Mouse (Mus musculus): ENCODE data around the gene Cox14. TPM values are rescaled to one million over a fixed set of nuclear protein-coding genes. Genes with fewer than 3 reads are reported as not detected.
A peak's percentile ranks its signal among the peaks of the same experiment; 100 is the strongest.

The Cox14 gene
- total RNA-seq, 2 experiments from 2014 or later, result 97.4 to 107 TPM

DNA sequence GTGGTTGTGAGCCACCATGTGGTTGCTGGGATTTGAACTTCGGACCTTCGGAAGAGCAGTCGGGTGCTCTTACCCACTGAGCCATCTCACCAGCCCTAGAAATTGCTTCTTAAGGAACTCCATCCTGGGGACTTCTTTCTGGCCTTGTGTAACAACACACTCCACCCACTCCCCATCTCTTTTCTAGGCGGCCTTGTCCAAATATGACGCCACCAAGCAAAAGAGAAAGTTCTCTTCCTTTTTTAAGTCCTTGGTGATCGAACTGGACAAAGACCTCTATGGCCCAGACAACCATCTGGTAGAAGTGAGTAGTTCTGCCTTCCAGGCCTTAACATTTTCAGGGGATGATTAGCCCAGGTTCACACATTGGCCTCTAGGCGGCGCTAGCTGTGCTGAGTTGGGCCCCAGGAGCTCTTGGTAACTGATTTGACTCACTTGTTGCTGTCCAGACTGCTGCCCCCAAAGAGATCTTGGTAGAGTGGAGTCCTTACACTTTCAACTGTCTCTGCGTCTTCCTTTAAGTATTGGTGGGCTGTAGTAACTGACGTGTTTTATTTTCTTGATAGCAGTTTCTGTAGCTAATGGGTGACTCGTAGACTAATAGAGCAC lies 19.9 kb upstream of the Cox14 start, which contains the start of gene Gm17349:
TSS of gene Gm17349 (minus strand) at position 51 of the 609 bp plus-strand sequence.
- peak; percentile 69 to 77 for DNase-seq (ENCODE audit: low spot score in 2 of 2)

DNA sequence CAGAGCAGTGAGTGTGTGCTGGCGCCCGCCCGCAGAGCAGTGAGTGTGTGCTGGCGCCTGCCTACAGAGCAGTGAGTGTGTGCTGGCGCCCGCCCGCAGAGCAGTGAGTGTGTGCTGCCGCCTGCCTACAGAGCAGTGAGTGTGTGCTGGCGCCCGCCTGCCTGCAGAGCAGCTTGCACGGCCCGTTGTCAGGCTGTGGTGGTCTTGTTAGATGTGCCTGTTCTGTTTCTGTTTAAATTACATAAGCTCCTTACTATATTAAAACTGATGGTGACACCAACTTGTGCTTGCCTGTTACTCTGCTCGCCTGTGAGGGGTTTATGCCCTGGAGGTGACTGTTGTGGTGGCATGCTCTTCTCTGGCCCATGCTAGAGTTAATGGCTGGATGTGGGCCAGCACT lies 17.2 kb upstream of the Cox14 start:
- no peak for DNase-seq (ENCODE audit: low spot score in 2 of 2)

DNA sequence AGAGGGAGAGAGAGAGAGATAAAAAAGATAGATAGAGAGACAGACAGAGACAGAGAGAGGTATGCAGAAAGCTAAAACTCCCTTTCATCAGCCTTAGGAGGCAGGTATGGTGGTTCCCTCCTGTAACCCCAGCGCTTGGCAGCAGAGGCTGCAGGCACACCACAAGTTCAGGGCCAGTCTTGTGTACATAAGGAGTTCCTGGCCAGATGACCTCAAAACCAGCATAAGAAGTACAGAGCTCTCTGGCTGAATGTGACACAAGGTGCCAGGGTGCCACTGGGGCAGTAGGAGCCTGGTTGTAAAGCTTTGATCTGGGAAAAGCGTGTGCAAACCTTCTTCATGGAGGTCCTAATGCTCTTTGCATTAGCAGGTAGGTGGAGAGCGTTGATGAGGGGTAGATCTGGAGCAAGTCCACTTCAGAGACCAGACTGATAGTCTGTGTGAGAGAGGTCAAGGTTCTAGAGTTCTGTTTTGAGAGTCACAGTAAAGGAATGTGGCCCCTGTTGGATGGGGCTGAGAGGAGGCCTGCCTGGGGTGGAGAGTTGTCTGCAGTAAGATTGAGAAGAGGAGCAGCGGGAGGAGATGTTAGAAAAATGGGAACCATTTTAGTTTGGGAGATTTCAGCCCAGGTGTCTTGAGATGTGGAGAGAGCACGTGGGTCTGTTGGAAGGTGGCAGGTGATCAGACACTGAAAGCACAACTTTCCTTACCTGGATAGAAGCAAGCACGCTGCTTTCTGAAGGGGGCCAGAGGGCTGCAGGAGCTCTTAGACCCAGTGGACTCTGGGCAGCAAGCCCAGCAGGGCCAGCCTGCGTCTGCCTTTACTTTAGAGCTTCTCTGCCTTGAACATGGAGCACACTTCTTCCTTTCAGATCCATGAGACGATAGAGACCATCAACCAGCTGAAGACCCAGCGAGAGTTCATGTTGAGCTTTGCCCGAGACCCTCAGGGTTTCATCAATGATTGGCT lies 14.9 kb upstream of the Cox14 start:
- DNase-seq (ENCODE audit: low spot score in 2 of 2), result no peak

DNA sequence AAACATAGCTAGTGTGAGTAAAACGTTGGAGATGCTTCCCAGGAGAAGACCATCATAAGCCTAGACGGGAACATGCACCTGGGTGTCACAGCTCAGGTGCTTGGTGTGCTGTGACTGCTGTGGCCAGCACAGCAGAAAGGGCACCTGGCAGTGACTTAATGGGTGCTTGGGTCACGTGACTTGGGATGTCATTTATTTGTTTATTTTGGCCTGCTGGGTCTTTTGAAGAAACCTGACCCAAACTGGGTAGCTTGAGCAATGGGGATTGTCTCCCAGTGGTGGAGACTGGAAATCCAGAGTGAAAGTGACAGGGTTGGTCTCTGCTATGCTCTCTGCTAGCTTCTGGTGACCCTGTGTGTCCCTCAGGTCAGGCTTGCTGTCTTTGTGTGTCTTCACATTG lies 13.9 kb upstream of the Cox14 start:
- DNase-seq (ENCODE audit: low spot score in 2 of 2), result no peak

DNA sequence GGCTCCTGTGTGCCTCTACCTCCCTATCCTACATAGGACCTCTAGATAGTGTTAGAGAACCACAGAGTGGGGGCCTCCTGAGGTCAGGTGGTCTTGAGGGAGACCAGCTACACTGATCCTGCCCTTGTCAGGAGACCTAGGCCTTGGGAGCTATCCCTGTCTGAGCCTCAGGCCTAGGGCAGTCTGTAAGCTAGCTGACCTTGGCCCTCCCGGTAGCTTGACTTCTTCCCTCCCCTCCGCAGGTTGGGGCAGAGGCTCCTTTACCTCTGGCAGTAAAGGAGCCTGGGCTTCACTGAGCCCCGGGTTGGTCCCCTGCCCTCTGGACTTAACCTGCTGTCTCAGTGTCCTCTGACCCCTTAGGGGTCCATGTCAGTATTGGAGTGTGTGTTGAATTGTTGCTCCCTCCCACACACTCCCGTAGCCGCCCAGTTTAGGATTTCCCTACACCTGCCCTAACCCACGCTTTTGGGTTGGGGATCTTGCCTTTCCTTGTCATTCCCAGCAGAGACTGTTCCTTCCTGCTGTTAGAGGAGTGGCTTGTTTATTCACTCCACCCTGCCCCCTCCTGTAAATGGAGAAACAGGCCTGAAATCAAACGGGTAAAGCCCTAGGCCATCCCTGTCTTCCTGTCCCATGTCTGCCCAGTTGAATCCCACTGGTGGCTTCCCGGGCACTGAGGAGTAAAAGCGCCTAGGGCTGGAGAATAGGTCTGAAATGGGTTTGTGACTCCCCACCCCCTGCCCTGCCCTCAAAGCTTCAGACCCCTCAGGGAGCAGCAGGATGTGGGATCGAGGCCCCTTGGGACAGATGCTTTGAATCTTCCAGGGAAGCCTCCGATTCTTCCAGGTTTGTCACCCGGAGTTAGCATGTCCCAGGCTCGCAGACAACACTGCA lies 12.5 kb upstream of the Cox14 start:
- DNase-seq (ENCODE audit: low spot score in 2 of 2), result no peak

DNA sequence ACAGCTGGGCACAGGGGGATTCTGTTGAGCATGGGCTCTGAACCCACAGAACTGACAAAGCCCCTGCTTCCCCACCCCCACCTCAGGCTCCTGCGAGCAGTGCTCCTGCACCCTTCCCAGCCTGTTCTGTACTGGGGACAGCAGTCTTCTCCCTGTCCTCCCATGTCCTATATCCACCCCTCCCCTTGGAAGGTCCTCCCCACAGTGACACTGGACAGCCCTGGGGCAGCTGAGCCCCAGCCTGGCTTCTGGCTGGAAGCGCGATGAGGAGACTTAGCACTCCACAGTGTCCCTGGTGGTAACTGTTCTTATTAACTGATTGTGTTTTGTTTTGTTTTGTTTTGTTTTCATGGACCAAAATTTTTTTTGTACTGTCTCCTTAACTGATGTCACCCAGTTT lies 11.8 kb upstream of the Cox14 start:
- DNase-seq (ENCODE audit: low spot score in 2 of 2), result no peak

DNA sequence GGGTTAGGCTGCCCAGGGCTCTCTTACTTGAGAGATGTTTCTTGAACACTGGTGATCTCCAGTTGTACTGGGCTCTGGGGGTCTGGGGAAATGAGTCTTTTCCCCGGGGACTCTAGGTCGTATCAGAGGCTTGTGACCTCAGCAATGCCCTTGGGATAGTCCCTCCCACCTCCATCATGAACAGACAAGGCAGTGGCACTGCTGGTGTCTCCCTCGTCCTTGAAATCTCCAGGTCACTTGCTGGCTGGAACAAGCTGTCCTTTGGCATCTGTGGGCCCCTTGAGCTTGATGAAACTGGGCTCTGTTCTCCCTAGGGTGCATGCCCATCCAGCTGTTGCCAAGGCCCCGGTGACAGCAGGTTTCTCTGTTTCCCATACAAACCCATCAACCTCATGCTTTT lies 11.2 kb upstream of the Cox14 start:
- no peak for DNase-seq (ENCODE audit: low spot score in 2 of 2)

DNA sequence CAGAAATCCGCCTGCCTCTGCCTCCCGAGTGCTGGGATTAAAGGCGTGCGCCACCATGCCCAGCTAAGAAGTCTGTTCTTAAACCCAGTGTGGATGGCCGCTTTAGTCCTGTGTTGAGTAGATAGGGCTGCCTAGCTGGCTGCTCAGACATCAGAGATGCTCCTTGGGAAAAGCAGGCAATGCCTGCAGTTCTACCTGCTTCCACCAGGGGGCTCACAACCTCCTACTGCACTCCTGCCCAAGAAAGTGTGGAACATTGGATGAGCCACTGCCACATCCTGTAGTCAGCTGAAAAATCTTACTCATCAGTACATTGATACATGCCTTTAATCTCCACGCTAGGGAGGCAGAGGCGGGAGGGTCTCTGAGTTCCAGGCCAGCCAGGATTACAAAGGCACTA lies 10.6 kb upstream of the Cox14 start:
- peak; percentile 84 to 85 for DNase-seq (ENCODE audit: low spot score in 2 of 2)

DNA sequence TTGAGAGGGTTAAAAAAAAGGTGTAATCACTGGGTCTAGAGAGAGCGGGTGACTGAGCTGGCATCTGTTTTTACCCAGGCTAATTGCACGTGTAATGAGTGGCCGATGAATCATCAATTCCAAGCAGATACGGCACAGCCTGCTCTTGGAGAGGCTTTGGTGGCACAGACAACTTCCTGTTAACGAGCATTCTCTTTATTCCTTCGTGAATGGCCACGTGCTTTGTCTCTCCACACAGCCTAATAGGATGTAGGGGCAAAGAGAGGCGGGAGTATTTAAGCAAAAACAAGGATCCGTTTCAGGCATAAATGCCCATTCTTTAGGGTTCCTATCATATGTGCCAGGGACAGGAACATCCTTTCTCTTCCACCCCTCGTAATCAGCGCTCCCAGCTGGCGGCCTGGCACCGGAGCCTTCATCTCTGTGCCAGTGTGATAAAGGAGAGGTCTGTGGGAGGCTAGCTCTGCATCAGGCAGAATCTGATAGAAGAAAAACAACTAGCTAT lies 10.0 kb upstream of the Cox14 start:
- peak; percentile 76 to 83 for DNase-seq (ENCODE audit: low spot score in 2 of 2)

DNA sequence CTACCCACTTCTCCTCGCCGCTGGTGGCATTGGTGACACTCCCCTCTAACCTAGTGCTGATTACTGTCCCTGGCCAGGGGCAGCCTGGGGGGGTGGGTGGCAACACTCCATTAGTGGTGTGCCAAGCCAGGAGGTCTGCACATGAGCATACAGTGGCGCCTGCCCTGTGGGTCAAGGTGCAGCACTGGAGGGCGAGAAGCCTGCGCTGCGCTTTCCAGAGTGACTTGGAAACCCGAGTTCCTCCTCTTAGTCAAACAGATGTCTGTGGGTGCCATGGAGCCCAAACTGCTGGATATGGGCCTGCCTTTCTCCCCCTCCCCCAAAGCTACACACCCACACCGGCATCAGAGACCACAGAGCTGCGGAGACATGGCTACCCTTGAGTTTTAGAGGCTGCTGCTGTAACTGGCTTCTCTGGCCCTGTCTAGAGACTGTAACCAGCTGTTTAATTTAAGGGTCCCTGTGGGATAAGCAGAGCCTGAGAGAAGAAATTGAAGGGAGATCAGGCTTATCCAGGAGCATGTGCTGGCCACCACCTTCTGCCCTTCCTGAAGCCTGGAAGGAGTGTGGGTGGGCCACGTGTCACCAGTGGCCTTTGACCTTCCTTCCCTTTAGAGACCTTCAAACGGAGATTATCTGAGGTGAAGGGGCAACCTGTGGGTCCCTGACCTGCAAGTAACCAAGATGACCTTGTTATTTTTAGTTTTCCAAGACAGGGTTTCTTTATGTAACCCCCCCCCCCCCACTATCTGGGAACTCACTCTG lies 9.3 kb upstream of the Cox14 start:
- peak; percentile 48 to 53 for DNase-seq (ENCODE audit: low spot score in 2 of 2)

DNA sequence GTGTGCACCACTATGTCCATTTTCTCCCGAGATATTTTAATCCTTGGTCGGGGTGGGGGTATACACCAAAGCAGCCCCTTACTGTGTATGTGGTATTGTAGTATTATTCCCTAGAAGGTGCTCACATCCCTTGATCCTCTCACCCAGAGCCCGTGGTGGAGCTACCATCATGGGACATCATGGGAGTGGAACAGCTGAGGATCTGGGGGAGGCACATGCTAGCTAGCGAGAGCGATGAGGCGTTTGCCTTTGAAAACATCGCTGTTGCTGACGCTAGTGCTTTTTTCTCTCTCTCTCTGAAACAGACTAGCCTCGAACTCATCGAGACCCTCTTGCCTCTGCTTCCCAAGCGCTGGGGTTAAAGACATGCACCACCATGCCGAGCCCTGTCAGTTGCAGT lies 8.6 kb upstream of the Cox14 start:
- DNase-seq (ENCODE audit: low spot score in 2 of 2), result no peak

DNA sequence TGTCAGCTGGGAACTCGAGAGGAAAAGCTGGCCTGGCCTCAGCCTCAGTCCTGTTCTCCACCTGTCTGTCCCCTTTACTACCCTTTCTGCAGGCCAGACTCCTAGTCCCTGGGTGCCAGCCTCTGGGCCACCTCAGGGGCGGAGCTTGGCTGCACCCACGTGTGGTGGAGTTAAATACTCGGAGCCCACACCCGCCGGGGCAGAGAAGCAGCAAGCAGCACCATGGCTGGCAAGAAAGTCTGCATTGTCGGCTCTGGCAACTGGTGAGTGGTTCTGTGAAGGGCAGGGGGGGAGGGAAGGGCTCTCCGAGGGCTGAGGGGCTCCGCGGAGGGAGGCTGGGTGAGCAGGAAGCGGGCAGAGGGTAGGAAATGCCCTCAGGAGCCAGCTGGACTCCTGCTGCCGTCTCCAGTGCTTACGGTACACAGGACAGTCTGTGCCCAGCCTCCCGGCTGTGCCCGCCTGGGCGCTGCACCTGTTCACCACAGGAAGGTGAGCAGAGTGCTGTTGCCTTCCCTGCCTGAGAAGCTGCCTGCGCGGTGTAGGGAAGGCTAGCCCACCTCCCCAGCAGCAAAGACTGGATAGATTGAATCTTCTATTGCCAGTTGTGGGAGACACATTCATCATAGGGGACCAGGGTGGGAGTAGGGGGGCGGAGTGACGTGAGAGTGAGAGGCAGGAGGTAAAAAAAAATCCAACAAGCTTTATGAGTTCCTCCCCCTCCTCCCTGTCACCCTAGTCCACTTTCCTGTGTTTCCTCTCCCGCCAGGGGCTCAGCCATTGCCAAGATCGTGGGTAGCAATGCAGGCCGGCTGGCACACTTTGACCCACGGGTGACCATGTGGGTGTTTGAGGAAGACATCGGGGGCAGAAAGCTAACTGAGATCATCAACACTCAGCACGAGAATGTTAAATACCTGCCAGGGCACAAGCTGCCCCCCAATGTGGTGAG lies 7.8 kb upstream of the Cox14 start, which contains the start of gene Gpd1:
TSS of gene Gpd1 (plus strand) at position 130 of the 949 bp plus-strand sequence.
- DNase-seq (ENCODE audit: low spot score in 2 of 2), result peak; percentile 67 to 73

DNA sequence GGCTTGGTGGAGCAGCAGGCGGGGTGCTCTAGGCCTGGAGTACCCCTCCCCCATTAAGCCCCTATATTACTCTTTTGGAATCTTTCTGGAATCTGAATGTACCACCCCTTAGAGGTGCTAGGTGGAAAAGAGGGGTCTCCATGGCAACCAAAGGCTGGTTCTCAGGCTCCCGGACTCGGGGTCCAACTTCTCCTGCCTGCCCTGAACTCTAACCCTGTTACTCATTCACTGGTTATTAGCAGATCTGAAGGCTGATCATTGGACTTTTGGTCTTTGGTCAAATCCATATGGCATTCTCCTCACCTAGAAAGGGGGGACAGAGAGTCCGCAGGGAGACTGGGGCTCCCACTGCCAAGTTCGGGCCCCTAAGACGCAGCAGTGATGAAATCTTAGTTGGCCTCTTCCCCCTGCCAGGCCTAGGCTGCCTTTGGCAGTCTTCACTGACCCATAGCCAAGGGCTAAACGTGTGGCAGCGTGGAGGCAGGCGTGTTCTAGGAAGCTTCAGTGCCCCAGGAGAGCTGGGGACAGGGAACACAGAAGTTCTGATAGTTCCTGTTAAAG lies 6.9 kb upstream of the Cox14 start:
- no peak for DNase-seq (ENCODE audit: low spot score in 2 of 2)

DNA sequence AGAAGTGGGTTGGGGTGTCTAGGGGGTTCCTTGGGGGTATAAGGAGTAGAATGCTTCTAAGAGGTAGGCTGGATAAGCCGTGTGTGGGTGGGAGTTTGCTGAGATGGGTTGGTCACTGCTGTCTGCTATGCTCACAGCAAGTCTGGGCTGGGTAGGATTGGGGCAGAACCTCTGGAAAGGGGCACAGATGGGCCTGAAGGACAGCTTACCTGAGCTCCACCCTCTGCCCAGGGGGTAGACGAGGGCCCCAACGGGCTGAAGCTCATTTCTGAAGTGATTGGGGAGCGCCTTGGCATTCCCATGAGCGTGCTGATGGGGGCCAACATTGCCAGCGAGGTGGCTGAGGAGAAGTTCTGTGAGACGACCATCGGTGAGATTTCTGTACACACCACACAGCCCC lies 5.6 kb upstream of the Cox14 start:
- no peak for DNase-seq (ENCODE audit: low spot score in 2 of 2)

DNA sequence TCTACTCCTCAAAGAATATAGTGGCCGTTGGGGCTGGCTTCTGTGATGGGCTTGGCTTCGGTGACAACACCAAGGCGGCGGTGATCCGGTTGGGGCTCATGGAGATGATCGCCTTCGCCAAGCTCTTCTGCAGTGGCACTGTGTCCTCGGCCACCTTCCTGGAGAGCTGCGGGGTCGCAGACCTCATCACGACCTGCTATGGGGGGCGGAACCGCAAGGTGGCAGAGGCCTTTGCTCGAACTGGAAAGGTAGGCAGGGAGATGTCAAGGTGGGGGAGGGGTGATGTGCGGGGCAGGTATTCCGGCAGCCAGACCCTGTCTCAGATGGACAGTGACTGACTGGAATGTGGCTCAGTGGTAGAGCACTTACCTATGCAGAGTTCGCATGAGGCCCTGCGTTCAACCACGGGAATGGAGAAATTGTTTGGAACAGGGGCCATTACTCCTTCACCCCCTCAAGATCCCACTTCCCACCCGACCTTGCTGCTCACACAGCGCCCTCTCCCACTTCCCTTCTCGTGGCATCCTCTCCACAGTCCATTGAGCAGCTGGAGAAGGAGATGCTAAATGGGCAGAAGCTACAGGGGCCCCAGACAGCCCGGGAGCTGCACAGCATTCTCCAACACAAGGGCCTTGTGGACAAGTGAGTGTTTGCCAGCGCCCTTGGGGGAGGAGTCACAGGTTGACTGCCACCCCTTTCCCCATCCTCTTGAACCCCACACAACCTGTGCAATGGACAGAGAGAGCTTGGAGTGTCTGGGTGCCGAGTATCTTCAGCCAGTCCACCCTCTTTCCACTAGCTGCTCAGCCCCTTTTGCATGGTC lies 3.3 kb upstream of the Cox14 start:
- DNase-seq (ENCODE audit: low spot score in 2 of 2), result peak in 1 of 2 experiments; percentile 21

DNA sequence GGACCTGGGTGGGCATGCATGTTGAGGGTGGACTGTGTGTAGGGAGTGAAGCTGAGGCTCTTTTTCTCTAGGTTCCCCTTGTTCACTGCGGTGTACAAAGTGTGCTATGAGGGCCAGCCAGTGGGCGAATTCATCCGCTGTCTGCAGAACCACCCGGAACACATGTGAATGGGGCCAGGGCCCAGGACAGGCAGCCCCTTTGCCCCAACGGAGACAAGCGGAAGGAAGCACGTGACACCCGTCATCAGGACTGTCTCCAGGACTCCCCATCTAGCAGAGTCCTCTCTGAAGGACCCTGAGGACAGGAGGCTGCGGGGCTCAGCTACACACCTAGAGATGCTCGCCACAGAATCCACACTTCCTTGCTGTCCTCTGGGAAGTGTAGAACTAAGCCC lies 2.3 kb upstream of the Cox14 start:
- DNase-seq (ENCODE audit: low spot score in 2 of 2), result no peak

DNA sequence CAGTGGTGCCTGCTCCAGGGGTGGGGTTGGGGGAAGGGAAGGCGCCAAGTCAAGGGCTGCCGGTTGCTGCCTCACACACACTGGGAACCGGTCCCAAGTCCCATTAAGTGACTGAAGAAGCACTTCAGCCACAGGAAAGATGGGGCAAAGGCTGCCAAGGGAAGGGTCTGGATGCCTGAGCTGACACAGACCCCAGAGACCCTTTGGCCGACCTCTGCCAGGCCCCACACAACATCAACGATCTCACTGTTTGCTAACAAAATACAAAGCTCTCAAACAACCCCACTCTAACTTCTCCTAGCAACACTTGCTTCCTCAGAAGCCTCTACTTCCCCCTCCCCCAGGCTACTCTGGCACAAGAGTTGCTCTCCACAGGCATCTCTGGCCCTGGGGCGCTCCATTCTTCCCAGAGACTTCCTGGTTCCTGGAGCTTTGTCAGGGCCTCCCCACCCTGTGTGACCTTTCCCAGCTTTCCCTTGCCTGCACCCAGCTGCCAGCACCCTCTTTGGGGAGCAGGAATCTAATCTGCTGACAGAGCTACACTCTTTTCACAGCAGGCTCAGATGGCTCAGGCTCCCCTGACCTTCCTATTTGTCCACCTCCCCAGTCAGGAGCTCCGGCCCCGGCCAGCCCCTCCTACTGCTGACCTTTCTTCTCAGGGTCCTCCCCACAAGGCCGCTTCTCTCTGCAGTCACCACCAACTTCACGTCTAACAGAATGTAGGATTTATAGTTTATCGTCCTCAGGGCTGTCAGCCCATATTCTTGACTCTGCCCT lies 1.7 kb upstream of the Cox14 start:
- peak; percentile 64 to 71 for DNase-seq (ENCODE audit: low spot score in 2 of 2)
